Mouse (Mus musculus) layer of hippocampus, adult 18-20 months (tissue): Measurements from ENCODE around the gene Syne1. TPM values are rescaled to one million over a fixed set of nuclear protein-coding genes. Genes with fewer than 3 reads are reported as not detected.

Experiments used
- DNase-seq, 2 experiments: peaks; one replicate each; pipeline ENCODE4 v3.0.0; 2022; ENCODE audit warnings: low spot score in 2 of 2
- total RNA-seq, 2 experiments: library from RNA; stranded (reverse); gene quantifications; 2 replicates each; pipeline ENCODE4 v1.2.3; 2021

The Syne1 gene
- total RNA-seq, 2 experiments from 2014 or later = 296 to 313 TPM

GRCm38 (mm10) chr10:5207905-5208641 is 343.2 kb downstream of the Syne1 start:
- no peak for DNase-seq

DNA sequence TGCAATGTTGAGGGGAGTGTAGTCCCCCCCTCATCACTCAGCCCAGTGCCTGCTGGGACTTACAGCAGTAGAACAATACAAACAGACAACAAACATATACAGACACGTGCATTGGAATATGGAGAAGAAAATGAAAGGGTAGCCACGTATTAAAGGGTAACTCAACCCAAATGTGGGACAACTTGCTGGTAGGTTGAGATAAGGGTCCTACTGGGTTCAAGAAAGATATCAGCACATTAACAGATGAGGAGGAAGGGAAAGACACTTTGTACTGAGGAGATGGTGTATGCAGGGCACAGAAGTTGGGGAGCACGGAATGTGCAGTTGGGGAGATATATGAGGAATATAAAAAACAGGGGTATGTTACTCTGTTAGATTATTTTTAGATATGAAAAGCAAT is 345.3 kb downstream of the Syne1 start:
- DNase-seq = no peak

GRCm38 (mm10) chr10:5205570-5205969 is 345.7 kb downstream of the Syne1 start:
- no peak for DNase-seq

- DNase-seq = peak; percentile 79 to 93
Observed at GRCm38 (mm10) chr10:5203837-5204236, 347.4 kb downstream of the Syne1 start.

GRCm38 (mm10) chr10:5197356-5197755 is 353.9 kb downstream of the Syne1 start:
- DNase-seq = no peak

- no peak for DNase-seq
Observed at GRCm38 (mm10) chr10:5196267-5196666, 355.0 kb downstream of the Syne1 start.

DNA sequence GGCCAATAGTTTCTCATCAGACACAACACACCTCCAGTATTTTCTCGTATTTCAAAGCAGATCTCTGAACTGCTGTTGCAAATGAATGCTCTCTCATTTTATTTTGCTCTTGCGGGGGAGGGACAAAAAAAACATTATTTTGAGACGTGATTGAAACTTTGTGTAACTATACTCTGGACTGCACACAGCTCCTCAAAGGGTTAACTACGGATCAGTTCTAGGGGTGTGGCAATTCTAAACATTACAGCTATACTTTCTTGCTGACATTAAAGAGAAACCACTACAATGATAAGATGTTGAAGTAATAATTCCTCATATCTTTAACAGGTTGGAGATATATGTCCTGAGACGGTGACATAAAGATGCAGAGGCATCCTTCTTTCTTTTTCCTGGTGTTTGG is 356.0 kb downstream of the Syne1 start:
- no peak for DNase-seq

DNA sequence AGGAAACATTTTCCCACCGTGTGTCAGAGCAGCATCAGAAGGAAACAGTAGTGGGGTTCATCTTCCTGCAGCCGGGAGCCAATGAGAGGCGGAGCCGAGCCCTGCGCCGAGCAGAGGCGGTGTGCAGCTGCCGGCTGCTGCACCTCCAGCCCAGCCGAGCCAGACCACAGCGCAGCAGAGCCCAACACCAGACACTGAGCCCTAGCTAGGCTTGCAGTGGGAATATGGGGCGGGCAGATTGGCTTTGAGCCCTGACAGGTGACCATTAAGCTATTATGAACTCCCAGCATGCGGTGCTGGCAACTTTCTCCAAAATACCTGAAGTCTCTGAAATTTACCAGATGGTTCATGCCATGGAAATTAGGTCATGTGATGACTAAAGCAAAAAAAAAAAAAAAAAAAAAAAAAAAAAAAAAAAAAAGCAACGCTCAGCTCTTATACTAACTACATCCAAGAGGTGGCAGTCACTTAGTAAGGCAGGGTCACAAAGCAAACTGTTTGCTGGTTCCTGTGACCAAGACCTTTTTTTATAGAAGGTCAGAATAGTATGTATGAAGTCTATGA is 356.5 kb downstream of the Syne1 start:
- peak; percentile 31 to 70 for DNase-seq

DNA sequence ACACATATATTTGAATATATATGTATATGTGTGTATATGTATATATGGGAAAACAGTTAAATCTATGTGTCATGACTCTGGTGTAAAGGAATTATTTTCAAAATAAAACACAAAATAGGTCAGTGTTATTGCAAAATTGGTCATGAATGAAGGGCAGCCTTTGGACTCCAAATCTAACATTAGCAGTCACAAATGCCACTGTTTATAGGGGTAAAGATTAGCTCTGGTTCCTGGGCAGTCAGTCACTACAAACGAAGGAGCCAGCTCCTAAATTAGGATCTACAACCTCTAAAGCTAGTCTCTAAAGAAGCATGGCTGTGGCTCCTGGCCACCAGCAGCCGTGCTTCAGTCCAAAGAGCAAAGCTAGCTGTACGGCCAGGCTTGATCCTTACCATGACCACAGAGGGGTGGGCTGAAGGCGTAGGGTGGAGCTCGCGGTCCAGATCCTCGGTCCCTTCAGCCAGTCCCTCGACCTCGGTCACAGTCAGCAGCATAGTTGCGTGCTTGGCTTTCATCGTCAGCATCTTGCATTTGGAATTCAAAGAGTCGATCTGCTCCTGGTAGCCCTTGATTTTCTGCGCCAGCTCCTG is 357.1 kb downstream of the Syne1 start:
- peak in 1 of 2 experiments; percentile 22 for DNase-seq

GRCm38 (mm10) chr10:5192861-5193490 is 358.3 kb downstream of the Syne1 start:
- DNase-seq = no peak

- peak in 1 of 2 experiments; percentile 75 for DNase-seq
Observed at GRCm38 (mm10) chr10:5190756-5191155, 360.5 kb downstream of the Syne1 start.

- no peak for DNase-seq
Observed at GRCm38 (mm10) chr10:5188890-5189289, 362.4 kb downstream of the Syne1 start.

- no peak for DNase-seq
Observed at GRCm38 (mm10) chr10:5185156-5186083, 365.9 kb downstream of the Syne1 start.

DNA sequence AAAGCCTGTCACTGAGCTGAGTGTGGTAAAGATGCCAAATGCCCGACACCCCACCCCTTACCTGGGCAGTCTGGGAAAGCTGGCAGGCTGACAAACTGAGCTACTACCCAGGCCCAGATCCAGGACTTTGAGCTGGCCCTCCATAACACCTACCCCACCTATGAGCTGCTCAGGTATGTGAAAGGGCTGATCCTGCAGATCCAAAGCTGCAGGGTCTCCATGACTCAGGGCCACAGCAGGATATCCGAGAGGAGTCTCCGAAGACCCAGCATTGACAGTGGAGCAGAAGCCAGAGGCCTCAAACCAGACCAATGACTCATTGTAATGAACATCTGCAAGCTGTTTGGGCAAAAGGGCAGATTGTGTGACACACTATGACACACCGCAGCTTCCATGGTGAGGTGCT is 369.5 kb downstream of the Syne1 start:
- no peak for DNase-seq

GRCm38 (mm10) chr10:5179891-5180290 is 371.4 kb downstream of the Syne1 start:
- no peak for DNase-seq

DNA sequence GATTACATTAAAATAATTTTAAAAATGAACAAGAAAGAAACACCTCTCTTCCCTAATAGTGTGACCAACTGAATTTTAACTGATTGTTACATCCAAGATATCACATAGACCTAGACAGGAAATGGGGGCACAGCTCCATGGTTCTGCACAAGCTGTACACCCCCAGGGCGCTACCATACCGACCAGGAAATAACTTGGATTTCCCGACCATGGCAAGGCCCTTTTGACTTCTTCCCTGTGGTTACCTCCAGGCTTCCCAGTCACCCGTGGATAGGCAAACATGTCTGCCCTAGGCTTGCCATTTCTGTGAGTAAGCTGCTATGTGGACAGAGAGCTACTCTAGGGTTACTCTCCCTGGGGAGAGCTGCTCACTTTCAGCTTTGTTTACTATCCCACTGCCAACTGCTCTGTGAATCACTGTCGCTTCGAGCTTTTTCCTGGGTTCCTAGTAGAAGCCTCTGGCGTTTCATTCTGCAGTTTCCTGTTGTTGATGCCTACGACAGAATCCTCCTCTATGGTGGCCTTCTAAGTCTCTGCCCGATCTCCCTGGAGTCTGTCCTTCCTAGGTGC is 373.8 kb downstream of the Syne1 start:
- DNase-seq = no peak

DNA sequence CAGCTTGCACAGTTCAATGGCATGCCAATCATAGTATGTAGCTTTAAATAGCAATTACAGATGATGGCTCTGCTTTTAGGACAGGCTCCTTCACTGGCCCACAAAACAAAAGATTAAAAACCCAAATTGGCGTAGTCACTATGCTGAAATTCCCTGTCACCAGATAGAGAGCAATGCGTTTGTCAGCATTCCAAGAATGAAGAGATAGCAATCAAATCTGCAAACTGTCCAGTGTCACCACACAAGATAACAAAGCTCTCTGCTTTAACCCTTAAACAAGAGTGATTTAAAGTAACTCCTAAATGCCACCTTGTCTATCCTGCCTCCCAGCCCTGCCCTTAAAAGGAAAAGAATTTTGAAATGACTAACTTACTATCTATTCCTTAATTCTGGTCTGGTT is 374.9 kb downstream of the Syne1 start:
- no peak for DNase-seq

DNA sequence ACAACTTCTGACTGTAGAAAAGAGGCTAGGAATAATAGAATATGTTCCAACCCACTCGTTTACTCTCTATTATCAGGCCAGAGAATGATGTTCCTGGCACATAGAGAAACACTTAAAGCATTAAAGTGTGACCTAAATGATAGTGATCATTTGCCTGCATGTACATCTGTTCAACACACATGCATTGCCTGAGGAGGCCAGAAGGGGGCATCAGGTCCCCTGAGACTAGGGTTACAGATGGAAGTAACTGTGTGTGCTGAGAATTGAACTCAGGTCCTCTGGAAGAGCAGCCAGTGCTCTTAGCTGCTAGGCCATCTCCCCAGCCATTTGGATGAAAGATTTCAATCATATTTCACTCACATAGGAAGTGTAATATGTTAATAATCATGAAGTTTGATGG is 380.9 kb downstream of the Syne1 start:
- no peak for DNase-seq

GRCm38 (mm10) chr10:5167481-5167880 is 383.8 kb downstream of the Syne1 start:
- no peak for DNase-seq

GRCm38 (mm10) chr10:5165439-5165838 is 385.8 kb downstream of the Syne1 start:
- DNase-seq = no peak

GRCm38 (mm10) chr10:5163770-5164169 is 387.5 kb downstream of the Syne1 start:
- no peak for DNase-seq
